Mouse (Mus musculus): ENCODE measurements around the gene Coq10b. TPM values are rescaled to one million over a fixed set of nuclear protein-coding genes. Genes with fewer than 3 reads are reported as not detected.
A peak's percentile ranks its signal among the peaks of the same experiment; 100 is the strongest.

Coq10b gene
- total RNA-seq, 1 experiment = 20.4 TPM

- Histone ChIP-seq H3K27ac (ENCODE audit: insufficient read depth, low read depth, low read length, poor library complexity, severe bottlenecking) (no peak overlapping the region), H3K9ac (ENCODE audit: insufficient read depth, low read depth, low read length, poor library complexity, severe bottlenecking) (no peak overlapping the region), H3K9me3 (ENCODE audit: control insufficient read depth, insufficient read depth, low read depth, low read length) (no peaks in the 10 kb centered on the region), H3K4me1 (ENCODE audit: control insufficient read depth in 2 of 2, insufficient read depth in 2 of 2, low read length in 2 of 2, poor library complexity in 1 of 2) (peaks cover 0 to 2% of the 10 kb centered on the region in 2 experiments; a peak in 1 of 4 replicates), H3K4me3 (ENCODE audit: insufficient read depth in 1 of 2, low read depth in 1 of 2, low read length in 2 of 2, poor library complexity in 1 of 2, severe bottlenecking in 1 of 2) (no peak overlapping the region), H3K36me3 (ENCODE audit: control insufficient read depth, insufficient read depth, low read length, poor library complexity, severe bottlenecking) (peaks cover 10% of the 10 kb centered on the region)
- in situ Hi-C loops (cut with MboI; ENCODE audit: low sequenced_read_pairs in 2 of 2, unreplicated experiment in 2 of 2) = no loop called here
- no peak for DNase-seq (ENCODE audit: low read depth, low spot score)
- TF ChIP-seq ZC3H11A (IDR thresholded peaks at IDR 0.05; ENCODE audit: borderline replicate concordance, low read depth, low read length) = no peak
- TF ChIP-seq HCFC1 (IDR thresholded peaks at IDR 0.05; ENCODE audit: borderline replicate concordance, insufficient read depth, low read length) = no peak
- no peak for TF ChIP-seq CHD2 (IDR thresholded peaks at IDR 0.05; ENCODE audit: low read depth, low read length)
- no peak for TF ChIP-seq MAFK (IDR thresholded peaks at IDR 0.05; ENCODE audit: insufficient read depth, low read depth, low read length)
- no peak for TF ChIP-seq ZNF384 (IDR thresholded peaks at IDR 0.05; ENCODE audit: low read depth, low read length)
Observed at GRCm38 (mm10) chr1:55092469-55092868, 39.9 kb downstream of the Coq10b start.

GRCm38 (mm10) chr1:55106919-55107585 lies 54.5 kb downstream of the Coq10b start:
- TF ChIP-seq MAFK (IDR thresholded peaks at IDR 0.05; ENCODE audit: insufficient read depth, low read depth, low read length) (no peak), HCFC1 (IDR thresholded peaks at IDR 0.05; ENCODE audit: borderline replicate concordance, insufficient read depth, low read length) (no peak), ZC3H11A (IDR thresholded peaks at IDR 0.05; ENCODE audit: borderline replicate concordance, low read depth, low read length) (no peak), ZNF384 (IDR thresholded peaks at IDR 0.05; ENCODE audit: low read depth, low read length) (no peak), CHD2 (IDR thresholded peaks at IDR 0.05; ENCODE audit: low read depth, low read length) (no peak)

GRCm38 (mm10) chr1:55107644-55108043 lies 55.1 kb downstream of the Coq10b start:
- Histone ChIP-seq H3K4me3 (ENCODE audit: insufficient read depth in 1 of 2, low read depth in 1 of 2, low read length in 2 of 2, poor library complexity in 1 of 2, severe bottlenecking in 1 of 2) (no peak overlapping the region), H3K4me1 (ENCODE audit: control insufficient read depth in 2 of 2, insufficient read depth in 2 of 2, low read length in 2 of 2, poor library complexity in 1 of 2) (peaks cover 3 to 29% of the 10 kb centered on the region in 2 experiments), H3K27ac (ENCODE audit: insufficient read depth, low read depth, low read length, poor library complexity, severe bottlenecking) (peak overlapping the region; percentile 95), H3K9ac (ENCODE audit: insufficient read depth, low read depth, low read length, poor library complexity, severe bottlenecking) (peak overlapping the region; percentile 26; the same call in 1 of the 2 replicates), H3K9me3 (ENCODE audit: control insufficient read depth, insufficient read depth, low read depth, low read length) (no peaks in the 10 kb centered on the region), H3K36me3 (ENCODE audit: control insufficient read depth, insufficient read depth, low read length, poor library complexity, severe bottlenecking) (no peaks in the 10 kb centered on the region)
- in situ Hi-C loops (cut with MboI; ENCODE audit: low sequenced_read_pairs in 2 of 2, unreplicated experiment in 2 of 2) = no loop called here
- no peak for TF ChIP-seq ZC3H11A (IDR thresholded peaks at IDR 0.05; ENCODE audit: borderline replicate concordance, low read depth, low read length)
- no peak for TF ChIP-seq ZNF384 (IDR thresholded peaks at IDR 0.05; ENCODE audit: low read depth, low read length)
- TF ChIP-seq MAFK (IDR thresholded peaks at IDR 0.05; ENCODE audit: insufficient read depth, low read depth, low read length) = no peak
- TF ChIP-seq HCFC1 (IDR thresholded peaks at IDR 0.05; ENCODE audit: borderline replicate concordance, insufficient read depth, low read length) = no peak
- no peak for TF ChIP-seq CHD2 (IDR thresholded peaks at IDR 0.05; ENCODE audit: low read depth, low read length)
- no peak for DNase-seq (ENCODE audit: low read depth, low spot score)

More at GRCm38 (mm10) chr1:55106919-55107585, 54.5 kb downstream of the Coq10b start:
- Histone ChIP-seq H3K4me1 (ENCODE audit: control insufficient read depth in 2 of 2, insufficient read depth in 2 of 2, low read length in 2 of 2, poor library complexity in 1 of 2) (peaks cover 5 to 27% of the 10 kb centered on the region in 2 experiments), H3K27ac (ENCODE audit: insufficient read depth, low read depth, low read length, poor library complexity, severe bottlenecking) (peak overlapping the region; percentile 95), H3K36me3 (ENCODE audit: control insufficient read depth, insufficient read depth, low read length, poor library complexity, severe bottlenecking) (no peaks in the 10 kb centered on the region), H3K4me3 (ENCODE audit: insufficient read depth in 1 of 2, low read depth in 1 of 2, low read length in 2 of 2, poor library complexity in 1 of 2, severe bottlenecking in 1 of 2) (no peak overlapping the region), H3K9me3 (ENCODE audit: control insufficient read depth, insufficient read depth, low read depth, low read length) (no peaks in the 10 kb centered on the region), H3K9ac (ENCODE audit: insufficient read depth, low read depth, low read length, poor library complexity, severe bottlenecking) (peak overlapping the region; percentile 26; the same call in 1 of the 2 replicates)
- DNase-seq (ENCODE audit: low read depth, low spot score) = no peak
- in situ Hi-C loops (cut with MboI; ENCODE audit: low sequenced_read_pairs in 2 of 2, unreplicated experiment in 2 of 2) = no loop called here

- in situ Hi-C loops (cut with MboI; ENCODE audit: low sequenced_read_pairs in 2 of 2, unreplicated experiment in 2 of 2) = no loop called here
- peak overlapping the region; percentile 99 for H3K27ac ChIP-seq (ENCODE audit: insufficient read depth, low read depth, low read length, poor library complexity, severe bottlenecking)
Observed at GRCm38 (mm10) chr1:55108473-55108872, 55.9 kb downstream of the Coq10b start.

More at GRCm38 (mm10) chr1:55108473-55108872, 55.9 kb downstream of the Coq10b start:
- H3K36me3 ChIP-seq (ENCODE audit: control insufficient read depth, insufficient read depth, low read length, poor library complexity, severe bottlenecking) = no peaks in the 10 kb centered on the region
- H3K4me1 ChIP-seq (ENCODE audit: control insufficient read depth in 2 of 2, insufficient read depth in 2 of 2, low read length in 2 of 2, poor library complexity in 1 of 2) = peaks cover 3 to 26% of the 10 kb centered on the region in 2 experiments
- no peaks in the 10 kb centered on the region for H3K9me3 ChIP-seq (ENCODE audit: control insufficient read depth, insufficient read depth, low read depth, low read length)
- H3K4me3 ChIP-seq (ENCODE audit: insufficient read depth in 1 of 2, low read depth in 1 of 2, low read length in 2 of 2, poor library complexity in 1 of 2, severe bottlenecking in 1 of 2) = no peak overlapping the region
- H3K9ac ChIP-seq (ENCODE audit: insufficient read depth, low read depth, low read length, poor library complexity, severe bottlenecking) = peak overlapping the region; percentile 69
- DNase-seq (ENCODE audit: low read depth, low spot score) = peak; percentile 86
- TF ChIP-seq CHD2 (IDR thresholded peaks at IDR 0.05; ENCODE audit: low read depth, low read length) (no peak), HCFC1 (IDR thresholded peaks at IDR 0.05; ENCODE audit: borderline replicate concordance, insufficient read depth, low read length) (no peak), ZNF384 (IDR thresholded peaks at IDR 0.05; ENCODE audit: low read depth, low read length) (peak; percentile 89)
